Mouse (Mus musculus) liver, embryonic 14.5 days (tissue): ENCODE measurements around the gene Abhd17c. TPM values are rescaled to one million over a fixed set of nuclear protein-coding genes. Genes with fewer than 3 reads are reported as not detected.
A peak's percentile ranks its signal among the peaks of the same experiment; 100 is the strongest.

Experiments
- ATAC-seq: fragments of 200-750 bp; cut with Nextera tagmentation; 2 replicates; pipeline ENCODE4 v1.8.0; 2017; ENCODE audit warnings: moderate number of reproducible peaks, mild to moderate bottlenecking, moderate library complexity; ENCODE audit not compliant: insufficient read depth
- DNase-seq, 3 experiments: peaks; one replicate each; pipeline ENCODE4 v3.0.0-alpha.2; 2012 to 2013; ENCODE audit warnings: low read depth in 3 of 3, low spot score in 3 of 3
- H3K27ac ChIP-seq: fragments of 300-500 bp; sonication (generic); 2 replicates; pipeline ENCODE4 v1.5.1; 2014; ENCODE audit warnings: moderate library complexity, mild to moderate bottlenecking, control low read depth, inconsistent platforms
- H3K27me3 ChIP-seq: fragments of 300-500 bp; sonication (generic); 2 replicates; pipeline ENCODE4 v1.6.1; 2014; ENCODE audit warnings: mild to moderate bottlenecking, low read length, moderate library complexity; ENCODE audit not compliant: control insufficient read depth, insufficient read depth
- H3K36me3 ChIP-seq: fragments of 300-500 bp; sonication (generic); replicated peaks from 2 replicates; pipeline ENCODE4 v1.6.1; 2014; ENCODE audit warnings: low read depth; ENCODE audit not compliant: control insufficient read depth, insufficient read depth
- H3K4me1 ChIP-seq, 2 experiments: fragments of 200-500 bp in 1 of 2; fragments of 300-500 bp in 1 of 2; sonication (generic) in 1 of 2; replicated peaks; 2 replicates each; pipeline ENCODE4 v1.6.1; 2012 to 2014; ENCODE audit warnings: antibody characterized with exemption in 1 of 2, inconsistent platforms in 1 of 2, low read length in 1 of 2; ENCODE audit not compliant: control insufficient read depth in 2 of 2, insufficient read depth in 2 of 2
- H3K4me2 ChIP-seq: fragments of 300-500 bp; sonication (generic); 2 replicates; pipeline ENCODE4 v1.6.1; 2014; ENCODE audit warnings: low read depth, mild to moderate bottlenecking, control low read depth, moderate library complexity
- H3K4me3 ChIP-seq, 2 experiments: fragments of 200-500 bp in 1 of 2; fragments of 300-500 bp in 1 of 2; sonication (generic) in 1 of 2; 2 replicates each; pipeline ENCODE4 v1.5.1; 2012 to 2014; ENCODE audit warnings: low read depth in 2 of 2, low read length in 2 of 2, mild to moderate bottlenecking in 2 of 2, control low read depth in 1 of 2, inconsistent platforms in 1 of 2, moderate library complexity in 1 of 2; ENCODE audit not compliant: insufficient read depth in 1 of 2
- H3K9ac ChIP-seq: fragments of 300-500 bp; sonication (generic); replicated peaks from 2 replicates; pipeline ENCODE4 v1.6.1; 2014; ENCODE audit warnings: mild to moderate bottlenecking, control low read depth, moderate library complexity
- H3K9me3 ChIP-seq: fragments of 300-500 bp; sonication (generic); 2 replicates; pipeline ENCODE4 v1.6.1; 2016; ENCODE audit warnings: low read length, mixed read lengths; ENCODE audit not compliant: control insufficient read depth
- CTCF ChIP-seq: IDR thresholded peaks from 2 replicates; pipeline ENCODE4 v1.5.1; 2016; ENCODE audit warnings: antibody characterized with exemption, low read depth, control low read depth
- EP300 ChIP-seq: IDR thresholded peaks from 2 replicates; pipeline ENCODE4 v1.6.1; 2016; ENCODE audit warnings: antibody characterized with exemption, low read depth
- WGBS: fragments of 180-500 bp; shearing (Covaris S2); extraction: QIAGEN DNeasy Blood & Tissue Kit; methylation state at CpG from one replicate; pipeline ENCODE4 v1.1.7; 2014; ENCODE audit not compliant: insufficient replicate concordance; 5-methylcytosine and 5-hydroxymethylcytosine counted together
- polyA plus RNA-seq, 2 experiments: library from polyadenylated mRNA; depleted of rRNA in 1 of 2; stranded (reverse) in 1 of 2; unstranded in 1 of 2; fragments of >200 nt; fragmentation: Nextera tagmentation in 1 of 2; extraction: Ambion mirVana in 1 of 2; gene quantifications; 2 replicates each; pipeline versions ENCODE4 v1.2.1 to v1.2.3; 2012 to 2014

The Abhd17c gene
- polyA plus RNA-seq, 2 experiments, result 13.0 to 15.1 TPM

DNA sequence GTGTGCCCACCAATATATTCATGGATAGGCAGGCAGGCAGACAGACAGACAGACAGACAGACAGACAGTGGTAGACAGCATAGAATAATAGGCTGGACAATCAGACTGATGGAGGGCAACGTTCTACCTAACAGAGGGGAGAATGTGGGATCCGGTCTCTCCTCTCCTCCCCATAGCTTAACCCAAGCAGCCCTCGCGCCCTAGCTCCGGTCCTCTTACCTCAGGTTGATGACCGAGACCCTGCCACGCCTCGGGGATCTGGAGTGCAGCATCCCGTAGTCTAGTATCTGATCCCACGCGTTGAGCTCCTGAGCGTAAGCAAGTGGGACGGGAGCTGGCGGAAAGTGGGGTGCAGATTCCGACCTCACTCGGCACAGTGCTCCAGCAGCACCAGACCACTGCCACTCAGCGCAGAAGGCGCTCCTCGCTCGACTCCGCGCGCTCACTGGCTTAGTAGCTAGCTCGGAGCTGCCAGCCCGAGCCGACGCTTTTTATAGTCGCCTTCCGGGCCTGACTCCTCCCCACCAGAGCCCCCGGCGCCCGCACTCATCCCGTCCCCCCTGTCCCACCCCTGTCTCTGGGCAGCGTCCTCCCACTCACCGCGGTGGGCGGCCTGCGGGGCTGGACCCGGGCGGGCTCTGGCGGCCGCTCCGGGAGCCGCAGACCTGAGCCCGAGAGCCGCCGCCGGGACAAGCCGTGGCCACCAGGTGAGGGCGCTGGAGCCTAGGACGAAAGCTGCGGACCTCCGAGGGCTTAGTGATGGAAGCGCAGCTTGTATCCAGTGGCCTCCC, 65.5 kb downstream of the Abhd17c start, which contains the start of gene Cemip:
Gene Cemip, minus strand, starts transcription at position 464 of the 791 bp plus-strand sequence.
- Histone ChIP-seq H3K4me3 (0 out of 4 replicates have a peak within 1 kb of the TSS, but pooled peaks of 1 of the 2 experiments have one; percentile 23), H3K4me2 (peak within 1 kb of the TSS; percentile 44), H3K27ac (no peak within 1 kb of the TSS), H3K4me1 (no peaks in the 10 kb centered on the region), H3K9me3 (no peaks in the 10 kb centered on the region), H3K27me3 (peaks cover 28% of the 10 kb centered on the region), H3K36me3 (no peaks in the 10 kb centered on the region), H3K9ac (no peak within 1 kb of the TSS)
- peak in 1 of 3 experiments; percentile 4 for DNase-seq
- no peak for ATAC-seq
- 2% methylated on average over 54 of the region's 54 CpGs for WGBS
- TF ChIP-seq CTCF, result peak; percentile 69
- TF ChIP-seq EP300, result no peak

DNA sequence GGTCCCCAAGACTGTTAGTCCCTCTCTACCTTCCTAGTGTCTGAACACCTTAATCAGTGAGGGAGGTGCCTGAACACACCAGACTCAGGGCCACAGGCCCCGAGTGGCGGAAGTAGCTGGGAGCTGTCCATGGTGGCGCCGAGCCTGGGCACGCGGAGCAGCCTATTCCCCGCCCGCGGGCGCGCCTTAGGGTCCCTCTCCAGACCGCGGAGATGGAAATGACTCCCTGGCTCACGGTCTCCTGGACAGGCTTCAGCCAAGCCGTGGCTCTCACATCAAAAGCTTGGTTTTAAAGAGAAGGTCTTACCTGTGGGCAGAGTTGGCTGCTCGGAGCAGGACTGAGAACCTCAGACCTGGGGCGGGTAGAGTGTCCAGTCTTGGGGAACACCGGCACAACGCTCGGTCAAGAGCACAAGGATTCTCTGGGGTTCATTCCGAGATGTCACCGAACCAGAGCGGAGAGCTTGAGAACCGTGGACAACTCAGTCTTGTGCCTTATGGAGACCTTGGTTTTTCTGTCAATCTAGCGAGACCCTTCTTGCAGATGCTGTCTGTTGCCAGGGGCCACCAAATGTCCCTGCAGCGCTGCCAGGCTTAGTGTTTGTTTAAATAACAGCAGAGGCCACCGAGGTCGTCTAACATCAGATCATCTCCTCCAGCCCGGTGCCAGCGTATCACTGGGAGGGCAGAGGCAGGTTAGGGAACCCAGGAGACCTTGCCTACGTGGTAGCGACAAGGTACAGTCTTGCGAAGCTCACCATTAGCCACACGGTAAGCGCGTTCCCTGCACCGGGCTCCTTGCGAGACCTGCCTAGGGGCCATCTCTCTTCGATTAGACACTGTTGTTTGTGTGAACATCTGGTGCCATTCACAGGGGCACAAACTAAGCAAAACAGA, 66.4 kb downstream of the Abhd17c start:
- no peak overlapping the region for H3K27ac ChIP-seq
- H3K4me2 ChIP-seq, result no peak overlapping the region
- no peak for ATAC-seq
- DNase-seq, result peak in 1 of 3 experiments; percentile 3
- no peaks in the 10 kb centered on the region for H3K36me3 ChIP-seq
- 7% methylated on average over 39 of the region's 39 CpGs for WGBS
- no peaks in the 10 kb centered on the region for H3K9me3 ChIP-seq
- no peak overlapping the region for H3K4me3 ChIP-seq
- H3K4me1 ChIP-seq, result no peaks in the 10 kb centered on the region
- H3K9ac ChIP-seq, result no peak overlapping the region
- no peak for TF ChIP-seq CTCF
- TF ChIP-seq EP300, result no peak
- peaks cover 28% of the 10 kb centered on the region for H3K27me3 ChIP-seq

DNA sequence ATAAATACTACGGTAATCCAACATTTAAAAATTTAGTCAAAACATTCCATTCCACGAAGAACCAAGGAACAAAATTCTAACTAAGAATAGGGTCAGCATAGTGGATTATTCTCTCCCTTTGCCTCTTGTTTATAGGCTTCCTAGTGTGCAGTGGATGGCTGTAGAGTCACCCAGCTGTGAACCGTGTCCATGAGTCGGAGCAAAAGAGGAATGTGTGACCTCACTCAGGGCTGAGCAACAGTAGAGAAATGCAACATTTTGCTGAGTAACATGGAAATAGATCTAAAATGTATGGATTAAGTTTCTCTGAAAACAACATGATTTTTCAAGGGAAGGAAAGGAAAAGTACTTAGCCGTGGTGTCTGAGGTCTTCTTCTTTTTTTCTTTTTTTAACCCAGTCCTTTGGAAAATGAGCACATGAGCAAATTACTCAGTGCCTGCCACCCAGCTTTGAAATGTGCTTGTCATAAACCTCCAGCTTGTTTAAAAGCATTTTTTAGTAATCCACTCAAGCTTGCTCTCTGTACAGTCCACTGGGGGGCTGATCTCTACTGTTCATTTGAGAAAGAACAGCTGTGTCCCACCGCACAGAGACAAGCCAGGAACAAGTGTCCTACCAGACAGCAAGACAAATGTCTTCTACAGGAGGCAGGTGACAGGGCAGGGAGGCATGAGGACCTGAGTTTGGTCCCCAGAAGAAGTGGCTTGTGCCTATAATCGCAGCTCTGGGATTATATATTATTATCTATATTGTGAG, 74.3 kb downstream of the Abhd17c start:
- DNase-seq (no peak), ATAC-seq (no peak)
- Histone ChIP-seq H3K9me3 (no peaks in the 10 kb centered on the region), H3K27me3 (no peaks in the 10 kb centered on the region), H3K4me1 (no peaks in the 10 kb centered on the region), H3K9ac (no peak overlapping the region), H3K36me3 (no peaks in the 10 kb centered on the region), H3K27ac (no peak overlapping the region), H3K4me3 (no peak overlapping the region), H3K4me2 (no peak overlapping the region)
- 54% methylated on average over 7 of the region's 7 CpGs for WGBS
- no peak for TF ChIP-seq CTCF
- no peak for TF ChIP-seq EP300

- no peak overlapping the region for H3K27ac ChIP-seq
- WGBS, result 37% methylated on average over 8 of the region's 8 CpGs
Measured at GRCm38 (mm10) chr7:84074266-84074665, 77.4 kb downstream of the Abhd17c start.

More at GRCm38 (mm10) chr7:84074266-84074665, 77.4 kb downstream of the Abhd17c start:
- Histone ChIP-seq H3K4me1 (no peaks in the 10 kb centered on the region), H3K9ac (no peak overlapping the region), H3K4me2 (no peak overlapping the region), H3K4me3 (no peak overlapping the region), H3K9me3 (no peaks in the 10 kb centered on the region), H3K27me3 (no peaks in the 10 kb centered on the region), H3K36me3 (no peaks in the 10 kb centered on the region)
- TF ChIP-seq EP300 (no peak), CTCF (no peak)
- DNase-seq (no peak), ATAC-seq (no peak)
